Mouse (Mus musculus) erythroblast, adult 5-6 weeks (primary cell): Measurements from ENCODE around the gene Unc5c. TPM values are rescaled to one million over a fixed set of nuclear protein-coding genes. Genes with fewer than 3 reads are reported as not detected.

Experiments
- ATAC-seq: replicated peaks from 2 replicates; pipeline ENCODE4 v1.8.0; 2016; ENCODE audit warnings: moderate number of reproducible peaks, mild to moderate bottlenecking, moderate TSS enrichment, inconsistent platforms; ENCODE audit not compliant: poor library complexity, low FRiP score, severe bottlenecking
- total RNA-seq, 2 experiments: library from RNA; stranded (forward) in 1 of 2; stranded (reverse) in 1 of 2; fragments of 150-400 nt in 1 of 2; fragments of 200-764, 138-1000 nt in 1 of 2; gene quantifications; 2 replicates each; pipeline versions ENCODE4 v1.2.3 to v1.2.4; 2015 to 2017; ENCODE audit warnings: low replicate concordance in 2 of 2

Gene Unc5c
- total RNA-seq, 2 experiments from 2014 or later: not detected

GRCm38 (mm10) chr3:141595073-141595472 lies 130.1 kb downstream of the Unc5c start:
- no peak for ATAC-seq

- ATAC-seq: no peak
Observed at GRCm38 (mm10) chr3:141596461-141596860, 131.4 kb downstream of the Unc5c start.

GRCm38 (mm10) chr3:141596881-141597280 lies 131.9 kb downstream of the Unc5c start:
- ATAC-seq: no peak

- no peak for ATAC-seq
Observed at GRCm38 (mm10) chr3:141597974-141598373, 133.0 kb downstream of the Unc5c start.

- ATAC-seq: no peak
Observed at GRCm38 (mm10) chr3:141598936-141599335, 133.9 kb downstream of the Unc5c start.

- ATAC-seq: no peak
Observed at GRCm38 (mm10) chr3:141601072-141601549, 136.1 kb downstream of the Unc5c start.

GRCm38 (mm10) chr3:141616718-141617117 lies 151.7 kb downstream of the Unc5c start:
- no peak for ATAC-seq

- ATAC-seq: no peak
Observed at GRCm38 (mm10) chr3:141618675-141619074, 153.7 kb downstream of the Unc5c start.

- ATAC-seq: no peak
Observed at GRCm38 (mm10) chr3:141621496-141621895, 156.5 kb downstream of the Unc5c start.

GRCm38 (mm10) chr3:141626935-141627638 lies 162.1 kb downstream of the Unc5c start:
- ATAC-seq: no peak

- no peak for ATAC-seq
Observed at GRCm38 (mm10) chr3:141627639-141627977, 162.6 kb downstream of the Unc5c start.

GRCm38 (mm10) chr3:141629431-141629830 lies 164.4 kb downstream of the Unc5c start:
- ATAC-seq: no peak

- ATAC-seq: no peak
Observed at GRCm38 (mm10) chr3:141637900-141638299, 172.9 kb downstream of the Unc5c start.

GRCm38 (mm10) chr3:141644264-141644663 lies 179.2 kb downstream of the Unc5c start:
- no peak for ATAC-seq

- no peak for ATAC-seq
Observed at GRCm38 (mm10) chr3:141646588-141646987, 181.6 kb downstream of the Unc5c start.

- ATAC-seq: no peak
Observed at GRCm38 (mm10) chr3:141650658-141651057, 185.6 kb downstream of the Unc5c start.

GRCm38 (mm10) chr3:141653915-141654314 lies 188.9 kb downstream of the Unc5c start:
- no peak for ATAC-seq

- no peak for ATAC-seq
Observed at GRCm38 (mm10) chr3:141659041-141659789, 194.2 kb downstream of the Unc5c start.

GRCm38 (mm10) chr3:141660065-141661062 lies 195.3 kb downstream of the Unc5c start:
- no peak for ATAC-seq

- ATAC-seq: no peak
Observed at GRCm38 (mm10) chr3:141689113-141689512, 224.1 kb downstream of the Unc5c start.
